Mouse (Mus musculus): ENCODE measurements around the gene Cnih3. TPM values are rescaled to one million over a fixed set of nuclear protein-coding genes. Genes with fewer than 3 reads are reported as not detected.

The Cnih3 gene
- total RNA-seq, 2 experiments from 2014 or later, result not detected

- no peak for DNase-seq
- intact Hi-C loops (cut with DNase I), result loop anchor here (10.0 kb wide), 1 partner anchor 171 kb away; no protein-coding TSS in a partner anchor
Observed at GRCm38 (mm10) chr1:181445630-181446257, 93.3 kb downstream of the Cnih3 start.

GRCm38 (mm10) chr1:181446591-181447114 is 94.2 kb downstream of the Cnih3 start:
- intact Hi-C loops (cut with DNase I), result loop anchor here (10.0 kb wide), 1 partner anchor 172 kb away; no protein-coding TSS in a partner anchor
- DNase-seq, result no peak

GRCm38 (mm10) chr1:181447576-181447975 is 95.1 kb downstream of the Cnih3 start:
- intact Hi-C loops (cut with DNase I), result loop anchor here (10.0 kb wide), 1 partner anchor 173 kb away; no protein-coding TSS in a partner anchor
- DNase-seq, result no peak

- intact Hi-C loops (cut with DNase I), result loop anchor here (10.0 kb wide), 1 partner anchor 173 kb away; no protein-coding TSS in a partner anchor
- no peak for DNase-seq
Observed at GRCm38 (mm10) chr1:181448041-181448440, 95.6 kb downstream of the Cnih3 start.

- intact Hi-C loops (cut with DNase I), result no loop called here
- no peak for DNase-seq
Observed at GRCm38 (mm10) chr1:181453106-181453505, 100.7 kb downstream of the Cnih3 start.

GRCm38 (mm10) chr1:181456911-181457310 is 104.5 kb downstream of the Cnih3 start:
- intact Hi-C loops (cut with DNase I), result no loop called here
- no peak for DNase-seq

- DNase-seq, result no peak
- intact Hi-C loops (cut with DNase I), result no loop called here
Observed at GRCm38 (mm10) chr1:181459431-181460105, 107.1 kb downstream of the Cnih3 start.

GRCm38 (mm10) chr1:181460283-181460682 is 107.9 kb downstream of the Cnih3 start:
- intact Hi-C loops (cut with DNase I), result no loop called here
- DNase-seq, result no peak

GRCm38 (mm10) chr1:181461484-181461883 is 109.1 kb downstream of the Cnih3 start:
- DNase-seq, result no peak
- intact Hi-C loops (cut with DNase I), result no loop called here

GRCm38 (mm10) chr1:181462051-181462905 is 109.8 kb downstream of the Cnih3 start:
- DNase-seq, result no peak
- intact Hi-C loops (cut with DNase I), result no loop called here

GRCm38 (mm10) chr1:181462906-181463179 is 110.4 kb downstream of the Cnih3 start:
- intact Hi-C loops (cut with DNase I), result no loop called here
- DNase-seq, result no peak

- DNase-seq, result no peak
- intact Hi-C loops (cut with DNase I), result loop anchor here (5.0 kb wide), 1 partner anchor 82 kb away; no protein-coding TSS in a partner anchor
Observed at GRCm38 (mm10) chr1:181465027-181465426, 112.6 kb downstream of the Cnih3 start.

- DNase-seq, result no peak
- intact Hi-C loops (cut with DNase I), result loop anchor here (5.0 kb wide), 1 partner anchor 81 kb away; no protein-coding TSS in a partner anchor
Observed at GRCm38 (mm10) chr1:181466040-181466439, 113.6 kb downstream of the Cnih3 start.

- intact Hi-C loops (cut with DNase I), result loop anchor here (5.0 kb wide), 1 partner anchor 81 kb away; no protein-coding TSS in a partner anchor
- no peak for DNase-seq
Observed at GRCm38 (mm10) chr1:181466601-181467320, 114.3 kb downstream of the Cnih3 start.

GRCm38 (mm10) chr1:181467321-181467670 is 114.9 kb downstream of the Cnih3 start:
- intact Hi-C loops (cut with DNase I), result loop anchor here (5.0 kb wide), 1 partner anchor 80 kb away; no protein-coding TSS in a partner anchor
- no peak for DNase-seq

- DNase-seq, result no peak
- intact Hi-C loops (cut with DNase I), result loop anchor here (5.0 kb wide), 1 partner anchor 78 kb away; no protein-coding TSS in a partner anchor
Observed at GRCm38 (mm10) chr1:181469415-181469814, 117.0 kb downstream of the Cnih3 start.

- intact Hi-C loops (cut with DNase I), result no loop called here
Observed at GRCm38 (mm10) chr1:181476141-181476540, 123.7 kb downstream of the Cnih3 start.

GRCm38 (mm10) chr1:181476557-181476956 is 124.1 kb downstream of the Cnih3 start:
- intact Hi-C loops (cut with DNase I), result no loop called here
- DNase-seq, result no peak

More at GRCm38 (mm10) chr1:181476141-181476540, 123.7 kb downstream of the Cnih3 start:
- no peak for DNase-seq

- intact Hi-C loops (cut with DNase I), result no loop called here
- DNase-seq, result no peak
Observed at GRCm38 (mm10) chr1:181484696-181485095, 132.3 kb downstream of the Cnih3 start.

GRCm38 (mm10) chr1:181503471-181503870 is 151.0 kb downstream of the Cnih3 start:
- intact Hi-C loops (cut with DNase I), result no loop called here
- DNase-seq, result no peak
